Mouse (Mus musculus): Measurements from ENCODE around the gene Yod1.

Gene Yod1

DNA sequence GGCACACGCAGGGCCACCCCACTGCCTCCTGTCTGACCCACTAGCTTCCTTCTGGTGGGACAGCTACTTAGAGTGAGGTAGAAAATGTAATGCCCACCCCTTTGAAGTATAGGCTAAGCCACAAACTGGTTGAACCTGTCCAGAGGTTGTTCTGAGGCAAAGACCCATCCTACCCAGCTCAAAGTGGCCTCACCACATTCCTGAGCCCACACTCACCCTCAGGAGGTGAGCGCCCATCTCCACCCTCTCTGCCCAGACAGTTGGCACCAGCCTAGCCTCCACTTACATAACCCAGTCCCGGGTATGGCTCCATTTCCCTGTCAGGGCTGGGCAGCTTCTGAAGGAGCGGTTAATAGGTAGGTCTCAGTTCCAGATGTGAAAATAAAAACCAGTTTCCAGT lies 53.4 kb downstream of the Yod1 start:
- no peak for ATAC-seq (ENCODE audit: low TSS enrichment)

GRCm38 (mm10) chr1:130770981-130771494 lies 53.9 kb downstream of the Yod1 start:
- ATAC-seq (ENCODE audit: low TSS enrichment): no peak

Data from frontal cortex, adult (tissue).